Mouse (Mus musculus): Measurements from ENCODE around the gene Spint3. TPM values are rescaled to one million over a fixed set of nuclear protein-coding genes. Genes with fewer than 3 reads are reported as not detected.

The Spint3 gene
- total and polyA plus RNA-seq, 2 experiments from 2014 or later: not detected

DNA sequence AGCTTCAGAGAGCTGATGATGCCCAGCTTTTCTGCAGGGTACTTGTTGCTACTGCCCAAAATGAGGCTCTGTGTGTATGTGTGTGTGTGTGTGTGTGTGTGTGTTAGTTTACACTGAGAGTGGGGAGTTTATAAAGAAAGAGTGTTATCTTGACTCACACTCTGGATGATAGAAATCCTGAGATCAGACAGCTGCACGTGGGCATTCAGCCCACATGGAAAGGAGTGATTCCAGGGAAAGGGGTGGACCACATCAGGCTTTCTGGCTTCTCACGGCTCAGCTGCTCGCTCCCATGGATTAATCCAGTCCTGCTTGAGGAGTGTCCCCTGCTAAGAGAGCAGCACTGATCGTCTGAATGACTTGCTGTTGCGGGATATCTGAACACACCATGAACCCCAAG is 31.1 kb downstream of the Spint3 start:
- Histone ChIP-seq H3K4me3 (ENCODE audit: low read depth, low read length) (no peak overlapping the region), H3K9me3 (ENCODE audit: low read length) (no peaks in the 10 kb centered on the region), H3K27ac (ENCODE audit: low read depth, low read length) (no peak overlapping the region), H3K27me3 (ENCODE audit: insufficient read depth, low read length) (no peaks in the 10 kb centered on the region), H3K4me2 (ENCODE audit: low read depth) (no peak overlapping the region), H3K9ac (no peak overlapping the region), H3K36me3 (ENCODE audit: insufficient read depth) (no peaks in the 10 kb centered on the region), H3K4me1 (ENCODE audit: insufficient read depth) (no peaks in the 10 kb centered on the region)
- ATAC-seq (no peak), DNase-seq (no peak)
- 71% methylated on average over 5 of the region's 5 CpGs for WGBS
- TF ChIP-seq CTCF (IDR thresholded peaks at IDR 0.05; ENCODE audit: low read depth): no peak

DNA sequence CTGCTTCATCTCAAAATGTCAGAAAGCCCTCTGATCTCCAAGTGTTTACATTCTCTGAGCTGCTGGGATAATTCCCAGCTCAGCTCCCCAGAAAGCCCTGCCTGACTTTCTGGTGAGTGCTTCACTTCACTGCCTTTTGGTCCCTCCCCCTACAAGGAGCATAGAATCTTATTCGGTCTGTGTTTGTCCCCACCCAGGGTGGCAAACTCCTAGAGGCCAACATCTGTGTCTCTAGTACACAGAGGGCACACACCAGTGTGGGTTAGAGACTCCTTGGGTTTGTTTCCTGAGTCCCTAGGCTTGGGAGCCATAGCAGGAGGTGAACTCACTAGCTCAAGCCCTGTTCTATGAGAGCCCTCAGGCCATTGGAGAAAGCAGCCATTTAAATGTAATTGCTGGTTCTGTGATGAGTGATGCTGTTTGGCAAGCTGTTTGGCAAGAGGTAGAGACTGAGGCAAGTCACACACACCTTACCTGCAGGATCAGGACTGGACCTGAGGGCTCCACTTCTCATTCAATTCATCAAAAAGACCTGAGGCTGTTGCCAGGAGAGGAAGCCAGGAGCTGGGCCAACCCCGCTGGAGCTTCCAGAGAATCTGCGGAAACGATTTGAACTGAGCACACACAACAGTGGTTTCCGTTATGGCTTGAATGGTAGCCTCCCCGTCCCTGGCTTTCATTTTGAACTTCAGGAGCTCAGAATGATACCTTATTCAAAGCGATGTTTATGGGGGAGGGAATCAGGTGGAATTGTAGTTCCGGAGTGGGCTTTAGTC is 32.4 kb downstream of the Spint3 start:
- H3K4me3 ChIP-seq (ENCODE audit: low read depth, low read length): no peak overlapping the region
- DNase-seq: no peak
- no peak overlapping the region for H3K27ac ChIP-seq (ENCODE audit: low read depth, low read length)
- WGBS: 36% methylated on average over 8 of the region's 8 CpGs
- no peaks in the 10 kb centered on the region for H3K4me1 ChIP-seq (ENCODE audit: insufficient read depth)
- no peak for TF ChIP-seq CTCF (IDR thresholded peaks at IDR 0.05; ENCODE audit: low read depth)
- no peaks in the 10 kb centered on the region for H3K36me3 ChIP-seq (ENCODE audit: insufficient read depth)
- no peaks in the 10 kb centered on the region for H3K9me3 ChIP-seq (ENCODE audit: low read length)
- no peak for ATAC-seq
- no peak overlapping the region for H3K9ac ChIP-seq
- H3K4me2 ChIP-seq (ENCODE audit: low read depth): no peak overlapping the region
- H3K27me3 ChIP-seq (ENCODE audit: insufficient read depth, low read length): no peaks in the 10 kb centered on the region

DNA sequence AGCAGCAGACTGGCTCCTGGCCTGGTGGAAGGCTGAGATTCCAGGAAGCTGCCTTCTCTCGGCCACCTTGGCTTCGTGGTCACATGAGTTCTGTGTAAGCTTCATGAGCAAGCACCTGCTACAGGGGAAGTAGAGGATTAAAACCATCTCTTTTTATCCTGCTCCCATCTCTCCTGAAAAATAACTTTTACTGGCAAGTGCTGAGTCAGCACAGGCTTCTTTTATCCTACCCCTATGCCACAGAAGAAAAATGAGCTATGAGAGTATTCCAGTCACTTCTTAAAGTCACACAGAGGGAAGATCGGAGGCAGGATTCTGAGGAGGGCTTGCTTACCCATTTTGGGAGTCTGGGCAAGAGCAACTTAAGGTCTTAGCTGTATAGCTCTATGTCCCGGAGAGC is 36.3 kb downstream of the Spint3 start:
- H3K9ac ChIP-seq: no peak overlapping the region
- no peaks in the 10 kb centered on the region for H3K36me3 ChIP-seq (ENCODE audit: insufficient read depth)

DNA sequence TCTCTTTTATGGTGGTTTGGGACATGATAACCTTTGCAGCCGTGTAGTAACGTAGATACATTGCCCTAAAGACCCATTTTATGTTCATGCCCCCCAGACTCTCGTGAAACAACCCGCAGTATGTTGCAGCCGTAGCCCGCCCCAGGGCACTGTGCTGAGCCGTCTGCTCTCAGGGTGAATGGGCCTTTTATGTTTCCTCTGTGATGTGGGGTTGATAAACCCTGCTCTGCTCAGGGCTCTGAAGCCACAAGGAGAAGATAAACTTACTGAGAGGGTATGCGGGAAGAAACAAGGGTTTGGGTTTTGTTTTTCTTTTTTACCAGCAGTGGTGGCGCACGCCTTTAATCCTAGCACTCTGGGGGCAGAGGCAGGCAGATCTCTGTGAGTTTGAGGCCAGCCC is 38.9 kb downstream of the Spint3 start:
- no peak overlapping the region for H3K4me3 ChIP-seq (ENCODE audit: low read depth, low read length)
- H3K4me2 ChIP-seq (ENCODE audit: low read depth): no peak overlapping the region
- H3K36me3 ChIP-seq (ENCODE audit: insufficient read depth): no peaks in the 10 kb centered on the region
- H3K4me1 ChIP-seq (ENCODE audit: insufficient read depth): no peaks in the 10 kb centered on the region
- no peaks in the 10 kb centered on the region for H3K27me3 ChIP-seq (ENCODE audit: insufficient read depth, low read length)
- no peak overlapping the region for H3K27ac ChIP-seq (ENCODE audit: low read depth, low read length)
- 76% methylated on average over 10 of the region's 10 CpGs for WGBS
- no peak overlapping the region for H3K9ac ChIP-seq
- no peak for ATAC-seq
- H3K9me3 ChIP-seq (ENCODE audit: low read length): no peaks in the 10 kb centered on the region
- TF ChIP-seq CTCF (IDR thresholded peaks at IDR 0.05; ENCODE audit: low read depth): no peak
- DNase-seq: no peak

More for the DNA sequence above, 36.3 kb downstream of the Spint3 start:
- Histone ChIP-seq H3K27me3 (ENCODE audit: insufficient read depth, low read length) (no peaks in the 10 kb centered on the region), H3K4me1 (ENCODE audit: insufficient read depth) (no peaks in the 10 kb centered on the region), H3K4me2 (ENCODE audit: low read depth) (no peak overlapping the region), H3K4me3 (ENCODE audit: low read depth, low read length) (no peak overlapping the region), H3K9me3 (ENCODE audit: low read length) (no peaks in the 10 kb centered on the region), H3K27ac (ENCODE audit: low read depth, low read length) (no peak overlapping the region)
- 87% methylated on average over 4 of the region's 4 CpGs for WGBS
- DNase-seq (no peak), ATAC-seq (no peak)
- no peak for TF ChIP-seq CTCF (IDR thresholded peaks at IDR 0.05; ENCODE audit: low read depth)

DNA sequence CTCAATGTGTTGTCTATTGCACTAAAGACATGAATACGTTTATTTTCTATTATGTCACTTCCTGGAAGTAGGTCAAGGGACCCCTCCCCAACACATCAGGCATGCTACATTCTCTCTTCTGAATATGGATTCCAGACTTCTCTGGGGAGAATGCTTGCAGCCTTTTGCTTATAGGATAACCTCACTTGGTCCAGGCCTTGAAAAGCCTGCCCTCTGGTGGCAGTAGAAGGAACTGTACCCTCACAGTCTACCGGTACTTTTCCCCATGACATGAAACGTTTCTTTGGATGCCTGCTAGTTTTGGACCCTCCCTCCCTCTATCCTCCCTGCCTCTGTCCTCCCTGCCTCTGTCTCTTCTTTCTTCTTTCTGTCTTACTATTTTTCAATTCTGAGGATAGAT is 42.1 kb downstream of the Spint3 start:
- DNase-seq (peak; percentile 82), ATAC-seq (peak; percentile 71)
- Histone ChIP-seq H3K4me3 (ENCODE audit: low read depth, low read length) (no peak overlapping the region), H3K9me3 (ENCODE audit: low read length) (no peaks in the 10 kb centered on the region), H3K9ac (no peak overlapping the region), H3K4me1 (ENCODE audit: insufficient read depth) (no peaks in the 10 kb centered on the region), H3K36me3 (ENCODE audit: insufficient read depth) (no peaks in the 10 kb centered on the region), H3K27ac (ENCODE audit: low read depth, low read length) (no peak overlapping the region), H3K4me2 (ENCODE audit: low read depth) (no peak overlapping the region), H3K27me3 (ENCODE audit: insufficient read depth, low read length) (no peaks in the 10 kb centered on the region)
- peak; percentile 94 for TF ChIP-seq CTCF (IDR thresholded peaks at IDR 0.05; ENCODE audit: low read depth)
- WGBS: 6% methylated on average over 3 of the region's 3 CpGs

DNA sequence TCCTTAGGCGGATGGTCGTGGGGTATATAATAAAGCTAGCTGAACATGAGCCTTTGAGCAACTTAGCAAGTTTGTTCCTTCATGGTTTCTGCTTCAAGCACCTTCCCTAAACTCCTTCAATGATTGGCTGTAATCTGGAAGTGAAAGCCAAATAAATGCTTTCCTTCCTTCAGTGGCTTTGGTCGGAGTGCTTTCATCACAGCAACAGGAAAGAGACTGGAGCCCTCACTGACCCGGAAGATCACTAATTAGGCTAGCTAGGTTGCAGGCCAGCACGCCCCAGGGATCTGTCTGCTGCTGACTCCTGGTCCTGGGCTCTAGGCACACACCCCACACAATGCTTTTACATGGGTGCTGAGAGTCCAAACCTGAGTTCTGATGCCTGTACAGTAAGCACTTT is 44.7 kb downstream of the Spint3 start:
- no peak for TF ChIP-seq CTCF (IDR thresholded peaks at IDR 0.05; ENCODE audit: low read depth)
- Histone ChIP-seq H3K9ac (no peak overlapping the region), H3K9me3 (ENCODE audit: low read length) (no peaks in the 10 kb centered on the region), H3K27me3 (ENCODE audit: insufficient read depth, low read length) (no peaks in the 10 kb centered on the region), H3K4me1 (ENCODE audit: insufficient read depth) (no peaks in the 10 kb centered on the region), H3K36me3 (ENCODE audit: insufficient read depth) (no peaks in the 10 kb centered on the region), H3K27ac (ENCODE audit: low read depth, low read length) (no peak overlapping the region), H3K4me2 (ENCODE audit: low read depth) (no peak overlapping the region), H3K4me3 (ENCODE audit: low read depth, low read length) (no peak overlapping the region)
- no peak for ATAC-seq
- 67% methylated on average over 5 of the region's 5 CpGs for WGBS
- DNase-seq: no peak

DNA sequence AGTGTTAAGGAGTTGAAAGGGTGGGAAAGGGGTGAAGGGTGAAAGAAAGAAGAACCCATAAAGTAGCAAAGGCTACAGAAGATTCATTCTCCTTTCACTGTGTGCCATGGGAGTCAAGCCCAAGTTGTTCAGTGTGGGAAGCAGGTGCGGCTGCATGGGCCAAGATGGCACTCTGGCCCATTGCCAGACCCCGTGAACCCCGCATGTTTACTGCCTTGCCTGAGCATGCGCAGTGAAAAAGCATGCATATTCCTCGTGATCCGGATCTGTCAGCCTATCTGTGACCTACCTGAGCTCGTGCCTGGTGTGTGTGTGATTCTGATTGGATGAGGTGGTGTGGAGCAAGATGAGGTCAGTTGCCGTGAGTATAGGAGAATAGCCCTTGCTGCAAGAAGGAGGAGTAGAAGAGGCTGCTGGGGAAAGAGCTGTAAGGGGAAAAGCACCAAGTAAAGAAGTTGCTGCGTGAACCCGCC is 49.9 kb downstream of the Spint3 start:
- no peaks in the 10 kb centered on the region for H3K9me3 ChIP-seq (ENCODE audit: low read length)
- H3K4me1 ChIP-seq (ENCODE audit: insufficient read depth): no peaks in the 10 kb centered on the region
- no peaks in the 10 kb centered on the region for H3K27me3 ChIP-seq (ENCODE audit: insufficient read depth, low read length)
- H3K4me3 ChIP-seq (ENCODE audit: low read depth, low read length): no peak overlapping the region
- H3K36me3 ChIP-seq (ENCODE audit: insufficient read depth): no peaks in the 10 kb centered on the region
- ATAC-seq (no peak), DNase-seq (no peak)
- H3K9ac ChIP-seq: no peak overlapping the region
- no peak overlapping the region for H3K4me2 ChIP-seq (ENCODE audit: low read depth)
- no peak for TF ChIP-seq CTCF (IDR thresholded peaks at IDR 0.05; ENCODE audit: low read depth)
- WGBS: 77% methylated on average over 10 of the region's 10 CpGs
- H3K27ac ChIP-seq (ENCODE audit: low read depth, low read length): no peak overlapping the region

Data from forebrain, postnatal 0 days (tissue).